Mouse (Mus musculus) myocyte (in vitro differentiated cells): Measurements from ENCODE around the gene Celf5. TPM values are rescaled to one million over a fixed set of nuclear protein-coding genes. Genes with fewer than 3 reads are reported as not detected.

ENCODE experiments used
- H3K27me3 ChIP-seq: one replicate; pipeline ENCODE4 v1.6.1; 2011; ENCODE audit not compliant: control insufficient read depth, insufficient read depth, insufficient read length
- H3K36me3 ChIP-seq: one replicate; pipeline ENCODE4 v1.6.1; 2011; ENCODE audit not compliant: control insufficient read depth, insufficient read depth
- H3K4me2 ChIP-seq: one replicate; pipeline ENCODE4 v1.6.1; 2011; ENCODE audit warnings: low read depth, control low read depth
- H3K4me3 ChIP-seq: one replicate; pipeline ENCODE4 v1.5.1; 2011; ENCODE audit warnings: mild to moderate bottlenecking, control low read depth, moderate library complexity
- H3K79me2 ChIP-seq: one replicate; pipeline ENCODE4 v1.6.1; 2011; ENCODE audit not compliant: control insufficient read depth, insufficient read depth
- H3ac ChIP-seq: one replicate; pipeline ENCODE4 v1.6.1; 2011; ENCODE audit not compliant: control insufficient read depth, insufficient read length
- E2F4 ChIP-seq: IDR thresholded peaks from one replicate; pipeline ENCODE4 v1.6.1; 2011; ENCODE audit warnings: mild to moderate bottlenecking, control low read depth, moderate library complexity; ENCODE audit not compliant: insufficient read depth
- MYOD1 ChIP-seq, 3 experiments: IDR thresholded peaks; one replicate each; pipeline ENCODE4 v1.6.1; 2011; ENCODE audit warnings: control low read depth in 2 of 3, low read depth in 2 of 3, mild to moderate bottlenecking in 2 of 3, moderate library complexity in 1 of 3; ENCODE audit not compliant: insufficient read length in 2 of 3, control insufficient read depth in 1 of 3
- MYOG ChIP-seq, 3 experiments: IDR thresholded peaks; one replicate each; pipeline ENCODE4 v1.6.1; 2011; ENCODE audit warnings: control low read depth in 2 of 3, low read depth in 2 of 3, mild to moderate bottlenecking in 2 of 3; ENCODE audit not compliant: insufficient read length in 2 of 3, control insufficient read depth in 1 of 3, insufficient read depth in 1 of 3
- POLR2A ChIP-seq: IDR thresholded peaks from one replicate; pipeline ENCODE4 v1.6.1; 2011; ENCODE audit warnings: low read depth, mild to moderate bottlenecking, control low read depth, moderate library complexity; ENCODE audit not compliant: insufficient read length
- POLR2AphosphoS2 ChIP-seq: IDR thresholded peaks from one replicate; pipeline ENCODE4 v1.6.1; 2011; ENCODE audit warnings: low read depth, control low read depth; ENCODE audit not compliant: insufficient read length
- REST ChIP-seq: IDR thresholded peaks from one replicate; pipeline ENCODE4 v1.6.1; 2011; ENCODE audit warnings: mild to moderate bottlenecking, control low read depth, moderate library complexity; ENCODE audit not compliant: insufficient read depth, insufficient read length
- SRF ChIP-seq: IDR thresholded peaks from one replicate; pipeline ENCODE4 v1.6.1; 2011; ENCODE audit warnings: low read depth; ENCODE audit not compliant: control insufficient read depth, insufficient read length
- TCF3 ChIP-seq: IDR thresholded peaks from one replicate; pipeline ENCODE4 v1.6.1; 2011; ENCODE audit warnings: low read depth, control low read depth; ENCODE audit not compliant: insufficient read length
- USF1 ChIP-seq: IDR thresholded peaks from one replicate; pipeline ENCODE4 v1.6.1; 2011; ENCODE audit warnings: low read depth, mild to moderate bottlenecking, control low read depth, moderate library complexity
- polyA plus RNA-seq: library from polyadenylated mRNA; unstranded; fragments of >200 nt; fragmentation: generic; extraction: Trizol; gene quantifications from one replicate; pipeline ENCODE4 v1.2.1, GENCODE M21; 2012; ENCODE audit warnings: missing spikeins

The Celf5 gene
- polyA plus RNA-seq, 1 experiment = 0.37 TPM

- Histone ChIP-seq H3K4me3 (no peak overlapping the region), H3K36me3 (no peaks in the 10 kb centered on the region), H3ac (no peak overlapping the region), H3K27me3 (no peaks in the 10 kb centered on the region), H3K4me2 (peak overlapping the region; percentile 76), H3K79me2 (peaks cover 47% of the 10 kb centered on the region)
- peak; percentile 69 for TF ChIP-seq USF1
- TF ChIP-seq SRF = no peak
- peak in 1 of 3 experiments; percentile 1 for TF ChIP-seq MYOD1 (IDR thresholded peaks at IDR 0.05; ENCODE audit: control insufficient read depth in 1 of 3, insufficient read length in 2 of 3, low read depth in 2 of 3)
- TF ChIP-seq TCF3 = no peak
- TF ChIP-seq MYOG (IDR thresholded peaks at IDR 0.05; ENCODE audit: control insufficient read depth in 1 of 3, insufficient read depth in 1 of 3, insufficient read length in 2 of 3, low read depth in 2 of 3) = peak in 2 of 3 experiments; percentile 2 to 57
- peak; percentile 69 for TF ChIP-seq E2F4
Observed at GRCm38 (mm10) chr10:81411471-81412400, 70.8 kb downstream of the Celf5 start.

- Histone ChIP-seq H3ac (no peak overlapping the region), H3K4me3 (no peak overlapping the region), H3K27me3 (no peaks in the 10 kb centered on the region), H3K36me3 (peaks cover 6% of the 10 kb centered on the region), H3K79me2 (peaks cover 44% of the 10 kb centered on the region), H3K4me2 (peak overlapping the region; percentile 76)
- TF ChIP-seq MYOD1 (IDR thresholded peaks at IDR 0.05; ENCODE audit: control insufficient read depth in 1 of 3, insufficient read length in 2 of 3, low read depth in 2 of 3) (peak in 1 of 3 experiments; percentile 48), REST (no peak)
Observed at GRCm38 (mm10) chr10:81410981-81411380, 71.5 kb downstream of the Celf5 start.

GRCm38 (mm10) chr10:81410350-81410749 lies 72.2 kb downstream of the Celf5 start:
- Histone ChIP-seq H3K4me3 (peak overlapping the region; percentile 5), H3ac (no peak overlapping the region), H3K27me3 (no peaks in the 10 kb centered on the region), H3K4me2 (peak overlapping the region; percentile 76), H3K79me2 (peaks cover 38% of the 10 kb centered on the region), H3K36me3 (peaks cover 12% of the 10 kb centered on the region)
- TF ChIP-seq MYOD1 (IDR thresholded peaks at IDR 0.05; ENCODE audit: control insufficient read depth in 1 of 3, insufficient read length in 2 of 3, low read depth in 2 of 3) (peak in 1 of 3 experiments; percentile 9), POLR2AphosphoS2 (no peak)

GRCm38 (mm10) chr10:81409330-81409729 lies 73.2 kb downstream of the Celf5 start:
- no peaks in the 10 kb centered on the region for H3K27me3 ChIP-seq
- peaks cover 19% of the 10 kb centered on the region for H3K36me3 ChIP-seq
- peak overlapping the region; percentile 5 for H3K4me3 ChIP-seq
- no peak overlapping the region for H3ac ChIP-seq
- peak in 1 of 3 experiments; percentile 47 for TF ChIP-seq MYOG (IDR thresholded peaks at IDR 0.05; ENCODE audit: control insufficient read depth in 1 of 3, insufficient read depth in 1 of 3, insufficient read length in 2 of 3, low read depth in 2 of 3)
- peak in 1 of 3 experiments; percentile 76 for TF ChIP-seq MYOD1 (IDR thresholded peaks at IDR 0.05; ENCODE audit: control insufficient read depth in 1 of 3, insufficient read length in 2 of 3, low read depth in 2 of 3)
- no peak for TF ChIP-seq POLR2A
- peak overlapping the region; percentile 76 for H3K4me2 ChIP-seq
- peaks cover 28% of the 10 kb centered on the region for H3K79me2 ChIP-seq

Other genes starting within 250 kb of the Celf5 start
- 2.3 TPM for gene Zfr2, start 249.6 kb downstream of the Celf5 start, polyA plus RNA-seq
- 0.67 TPM for gene Matk, start 229.8 kb downstream of the Celf5 start, polyA plus RNA-seq
- 167 TPM for gene Mrpl54, start 215.8 kb downstream of the Celf5 start, polyA plus RNA-seq
- gene Apba3, start 215.7 kb downstream of the Celf5 start, polyA plus RNA-seq = 166 TPM
- gene Tjp3, start 191.1 kb downstream of the Celf5 start, polyA plus RNA-seq = 0.17 TPM
- 23.3 TPM for gene Pip5k1c, start 189.7 kb downstream of the Celf5 start, polyA plus RNA-seq
- gene Cactin, start 161.6 kb downstream of the Celf5 start, polyA plus RNA-seq = 31.3 TPM
- 0.16 TPM for gene Tbxa2r, start 154.0 kb downstream of the Celf5 start, polyA plus RNA-seq
- 0.10 TPM for gene Gipc3, start 139.4 kb downstream of the Celf5 start, polyA plus RNA-seq
- 80.2 TPM for gene Hmg20b, start 132.2 kb downstream of the Celf5 start, polyA plus RNA-seq
- 21.7 TPM for gene Mfsd12, start 125.2 kb downstream of the Celf5 start, polyA plus RNA-seq
- 0.92 TPM for gene 4930404N11Rik, start 116.9 kb downstream of the Celf5 start, polyA plus RNA-seq
- gene Fzr1, start 104.2 kb downstream of the Celf5 start, polyA plus RNA-seq = 42.0 TPM
- 103 TPM for gene Dohh, start 98.3 kb downstream of the Celf5 start, polyA plus RNA-seq
- 1.7 TPM for gene Gm48551, start 98.2 kb downstream of the Celf5 start, polyA plus RNA-seq
- gene Gm48552, start 93.7 kb downstream of the Celf5 start, polyA plus RNA-seq = 0.73 TPM
- gene Smim24, start 89.7 kb downstream of the Celf5 start, polyA plus RNA-seq = 0.30 TPM
- 115 TPM for gene Nfic, start 27.1 kb downstream of the Celf5 start, polyA plus RNA-seq
- 153 TPM for gene Ncln, start 13.7 kb upstream of the Celf5 start, polyA plus RNA-seq
- gene S1pr4, start 17.4 kb upstream of the Celf5 start, polyA plus RNA-seq = not detected
- gene Gna15, start 41.5 kb upstream of the Celf5 start, polyA plus RNA-seq = not detected
- gene Gna11, start 62.5 kb upstream of the Celf5 start, polyA plus RNA-seq = 58.2 TPM
- gene Aes, start 76.8 kb upstream of the Celf5 start, polyA plus RNA-seq = 639 TPM
- 11.3 TPM for gene Tle2, start 91.9 kb upstream of the Celf5 start, polyA plus RNA-seq
- 15.3 TPM for gene Tle6, start 118.4 kb upstream of the Celf5 start, polyA plus RNA-seq
- 0.78 TPM for gene BC025920, start 123.6 kb upstream of the Celf5 start, polyA plus RNA-seq
- gene Sirt6, start 145.1 kb upstream of the Celf5 start, polyA plus RNA-seq = 28.0 TPM
- 11.8 TPM for gene Ankrd24, start 145.8 kb upstream of the Celf5 start, polyA plus RNA-seq
- gene Gm10778, start 166.3 kb upstream of the Celf5 start, polyA plus RNA-seq = 0.59 TPM
- 1.1 TPM for gene Zfp433, start 222.1 kb upstream of the Celf5 start, polyA plus RNA-seq